Mouse (Mus musculus) hindbrain, embryonic 14.5 days (tissue): Measurements from ENCODE around the gene Hhipl1. TPM values are rescaled to one million over a fixed set of nuclear protein-coding genes. Genes with fewer than 3 reads are reported as not detected.

Experiments
- ATAC-seq: fragments of 200-750 bp; cut with Nextera tagmentation; 2 replicates; pipeline ENCODE4 v1.8.0; 2017; ENCODE audit warnings: moderate number of reproducible peaks, mild to moderate bottlenecking, moderate TSS enrichment, moderate library complexity; ENCODE audit not compliant: low FRiP score
- DNase-seq: peaks from one replicate; pipeline ENCODE4 v3.0.0-alpha.2; 2015; ENCODE audit warnings: low spot score
- H3K27ac ChIP-seq: fragments of 300-500 bp; sonication (generic); 2 replicates; pipeline ENCODE4 v1.5.1; 2014; ENCODE audit warnings: mild to moderate bottlenecking, moderate library complexity
- H3K27me3 ChIP-seq: fragments of 300-500 bp; sonication (generic); 2 replicates; pipeline ENCODE4 v1.6.1; 2014; ENCODE audit warnings: mild to moderate bottlenecking, low read length, mixed read lengths; ENCODE audit not compliant: control insufficient read depth, insufficient read depth
- H3K36me3 ChIP-seq: fragments of 300-500 bp; sonication (generic); replicated peaks from 2 replicates; pipeline ENCODE4 v1.6.1; 2014; ENCODE audit not compliant: control insufficient read depth, insufficient read depth
- H3K4me1 ChIP-seq: fragments of 300-500 bp; sonication (generic); replicated peaks from 2 replicates; pipeline ENCODE4 v1.6.1; 2014; ENCODE audit warnings: antibody characterized with exemption, low read length, mixed read lengths; ENCODE audit not compliant: control insufficient read depth, insufficient read depth
- H3K4me2 ChIP-seq: fragments of 300-500 bp; sonication (generic); replicated peaks from 2 replicates; pipeline ENCODE4 v1.6.1; 2014; ENCODE audit warnings: mild to moderate bottlenecking, moderate library complexity
- H3K4me3 ChIP-seq: fragments of 300-500 bp; sonication (generic); replicated peaks from 2 replicates; pipeline ENCODE4 v1.5.1; 2014; ENCODE audit warnings: mild to moderate bottlenecking, low read length
- H3K9ac ChIP-seq: fragments of 300-500 bp; sonication (generic); 2 replicates; pipeline ENCODE4 v1.6.1; 2014
- H3K9me3 ChIP-seq: fragments of 300-500 bp; sonication (generic); 2 replicates; pipeline ENCODE4 v1.6.1; 2016; ENCODE audit warnings: low read length; ENCODE audit not compliant: control insufficient read depth
- WGBS: fragments of 180-500 bp; shearing (Covaris S2); extraction: QIAGEN DNeasy Blood & Tissue Kit; methylation state at CpG from one replicate; pipeline ENCODE4 v1.1.7; 2014; 5-methylcytosine and 5-hydroxymethylcytosine counted together
- polyA plus RNA-seq: library from polyadenylated mRNA; unstranded; fragments of >200 nt; fragmentation: Nextera tagmentation; extraction: Ambion mirVana; gene quantifications from 2 replicates; pipeline ENCODE4 v1.2.1, GENCODE M21; 2014

Hhipl1 gene
- polyA plus RNA-seq, 1 experiment from 2014 or later: 1.8 TPM

DNA sequence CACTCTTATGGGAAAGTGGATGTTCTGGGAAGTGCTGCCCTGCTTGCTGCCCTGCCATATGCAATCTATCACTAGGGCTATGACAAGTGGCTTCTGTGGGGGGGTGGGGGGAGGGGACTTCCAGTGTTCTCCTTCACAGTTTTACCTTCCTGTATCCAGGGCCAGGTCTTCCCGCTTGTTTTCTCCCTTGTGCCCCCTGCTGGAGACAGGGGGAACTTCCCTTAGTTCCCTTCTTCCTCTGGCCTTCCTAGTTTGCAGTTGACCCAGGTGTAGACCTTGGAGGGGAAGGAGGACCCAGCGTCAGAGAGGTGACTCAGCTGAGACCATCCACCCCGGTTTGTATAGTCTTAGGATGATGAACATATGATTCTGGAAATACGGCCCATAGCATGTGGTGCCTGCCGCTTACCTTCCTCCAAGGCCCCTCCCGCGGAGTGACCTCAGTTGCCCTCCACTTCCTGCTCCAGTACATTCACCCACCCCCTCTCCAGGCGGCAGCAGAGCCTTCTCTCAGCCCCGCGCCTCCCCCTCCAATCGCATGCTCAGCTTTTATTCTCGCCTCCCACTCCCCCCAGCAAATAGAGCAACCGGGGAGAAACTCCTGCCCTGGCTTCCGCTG, 32.6 kb downstream of the Hhipl1 start:
- ATAC-seq: no peak
- H3K9me3 ChIP-seq: no peaks in the 10 kb centered on the region
- no peaks in the 10 kb centered on the region for H3K27me3 ChIP-seq
- H3K27ac ChIP-seq: no peak overlapping the region
- H3K4me1 ChIP-seq: peaks cover 4% of the 10 kb centered on the region; the same call in 1 of the 2 replicates
- WGBS: 32% methylated on average over 14 of the region's 14 CpGs
- H3K9ac ChIP-seq: no peak overlapping the region
- DNase-seq: peak; percentile 65
- H3K4me2 ChIP-seq: no peak overlapping the region
- no peak overlapping the region for H3K4me3 ChIP-seq
- H3K36me3 ChIP-seq: no peaks in the 10 kb centered on the region

DNA sequence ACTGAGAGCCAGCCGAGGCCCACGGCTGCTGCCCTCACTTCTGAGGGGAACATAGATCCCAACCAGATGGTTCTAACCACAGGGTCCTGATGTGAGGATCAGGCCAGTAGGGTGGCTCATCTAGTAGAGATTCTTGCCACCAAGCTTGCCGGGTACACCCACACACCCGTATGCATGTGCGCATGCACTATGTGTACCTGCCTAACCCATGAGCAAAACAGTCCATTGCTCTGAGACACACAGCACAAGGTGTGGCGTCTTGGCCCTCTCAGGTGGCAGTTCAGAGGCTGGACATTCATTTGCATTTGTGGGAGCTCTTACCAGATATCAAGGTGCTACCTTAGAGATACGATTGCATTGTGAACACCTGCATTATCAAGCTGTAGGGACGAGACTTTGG, 42.1 kb downstream of the Hhipl1 start:
- H3K4me1 ChIP-seq: peaks cover 8% of the 10 kb centered on the region; the same call in 1 of the 2 replicates
- H3K27me3 ChIP-seq: peaks cover 13% of the 10 kb centered on the region
- no peak for ATAC-seq
- H3K36me3 ChIP-seq: no peaks in the 10 kb centered on the region
- H3K27ac ChIP-seq: no peak overlapping the region
- no peak overlapping the region for H3K9ac ChIP-seq
- DNase-seq: no peak
- WGBS: 85% methylated on average over 8 of the region's 8 CpGs
- no peak overlapping the region for H3K4me2 ChIP-seq
- H3K9me3 ChIP-seq: no peaks in the 10 kb centered on the region
- no peak overlapping the region for H3K4me3 ChIP-seq

DNA sequence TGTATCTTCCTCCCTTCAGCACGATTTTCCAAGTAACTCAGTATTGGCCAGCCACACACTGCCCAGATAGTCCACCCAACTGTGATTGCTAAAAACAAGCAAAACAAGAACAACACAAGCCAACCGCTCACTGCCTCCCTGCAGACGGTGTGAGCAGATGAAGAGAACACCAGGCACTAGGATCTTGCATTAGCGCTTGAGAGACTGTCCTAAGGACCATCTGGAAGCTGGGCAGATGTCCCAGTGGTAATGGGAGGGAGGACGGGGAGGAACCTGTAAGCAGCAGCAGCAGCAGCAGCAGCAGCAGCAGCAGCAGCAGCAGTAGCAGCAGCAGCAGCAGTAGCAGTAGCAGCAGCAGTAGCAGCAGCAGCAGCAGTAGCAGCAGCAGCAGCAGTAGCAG, 43.0 kb downstream of the Hhipl1 start:
- no peak overlapping the region for H3K4me2 ChIP-seq
- H3K27ac ChIP-seq: no peak overlapping the region
- WGBS: 73% methylated on average over 5 of the region's 5 CpGs
- H3K36me3 ChIP-seq: no peaks in the 10 kb centered on the region
- no peak overlapping the region for H3K4me3 ChIP-seq
- H3K9ac ChIP-seq: no peak overlapping the region
- no peaks in the 10 kb centered on the region for H3K9me3 ChIP-seq
- DNase-seq (no peak), ATAC-seq (no peak)
- peaks cover 8% of the 10 kb centered on the region; the same call in 1 of the 2 replicates for H3K4me1 ChIP-seq
- H3K27me3 ChIP-seq: peaks cover 22% of the 10 kb centered on the region

- Histone ChIP-seq H3K27me3 (peaks cover 22% of the 10 kb centered on the region), H3K4me1 (peaks cover 8% of the 10 kb centered on the region; the same call in 1 of the 2 replicates), H3K27ac (no peak overlapping the region), H3K4me3 (no peak overlapping the region), H3K9me3 (no peaks in the 10 kb centered on the region), H3K9ac (no peak overlapping the region), H3K4me2 (no peak overlapping the region), H3K36me3 (no peaks in the 10 kb centered on the region)
- DNase-seq (no peak), ATAC-seq (no peak)
- WGBS: 88% methylated on average over 10 of the region's 10 CpGs
These were observed 44.9 kb downstream of the Hhipl1 start for GRCm38 (mm10) chr12:108350931-108351330.

DNA sequence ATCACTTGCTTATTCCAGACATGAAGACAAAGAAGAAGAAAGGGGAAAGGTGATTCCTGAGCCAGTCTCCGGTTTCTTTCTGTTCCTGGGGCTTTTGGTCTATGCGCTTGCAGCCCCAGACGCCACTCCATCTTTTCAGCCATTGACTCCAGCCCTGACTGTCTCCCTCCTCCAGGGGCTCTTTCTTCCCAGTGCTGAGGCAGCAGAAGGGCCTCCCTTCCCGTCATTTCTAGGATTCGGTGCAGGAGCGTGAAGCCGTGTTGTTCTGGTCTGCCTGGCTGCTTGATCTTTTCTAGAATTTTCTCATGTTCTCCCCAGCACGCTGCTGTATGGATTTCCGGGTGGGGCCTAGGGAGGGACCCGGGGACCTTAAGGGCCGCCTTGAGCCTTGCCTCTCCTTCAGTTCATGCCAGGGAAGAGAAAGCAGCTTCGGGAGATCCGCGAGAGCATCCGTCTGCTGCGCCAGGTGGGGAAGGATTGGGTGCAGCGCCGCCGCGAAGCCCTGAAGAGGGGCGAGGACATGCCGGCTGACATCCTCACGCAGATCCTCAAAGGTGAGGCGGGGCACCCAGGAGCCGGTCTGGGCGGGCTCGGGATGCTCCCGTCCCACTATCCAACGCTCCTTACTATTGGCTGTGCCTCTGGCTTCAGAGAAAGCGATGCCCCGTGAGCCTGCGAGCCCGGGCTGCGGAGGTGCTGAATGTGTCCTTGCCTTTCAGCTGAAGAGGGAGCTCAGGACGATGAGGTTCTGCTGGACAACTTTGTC, 46.5 kb downstream of the Hhipl1 start:
- Histone ChIP-seq H3K36me3 (no peaks in the 10 kb centered on the region), H3K27ac (no peak overlapping the region), H3K4me1 (peaks cover 8% of the 10 kb centered on the region; the same call in 1 of the 2 replicates), H3K4me2 (peak overlapping the region; percentile 33), H3K27me3 (peaks cover 22% of the 10 kb centered on the region), H3K9ac (peak overlapping the region; percentile 1; the same call in 1 of the 2 replicates), H3K9me3 (no peaks in the 10 kb centered on the region), H3K4me3 (peak overlapping the region; percentile 6; the same call in 1 of the 2 replicates)
- 10% methylated on average over 35 of the region's 35 CpGs for WGBS
- DNase-seq (no peak), ATAC-seq (no peak)

DNA sequence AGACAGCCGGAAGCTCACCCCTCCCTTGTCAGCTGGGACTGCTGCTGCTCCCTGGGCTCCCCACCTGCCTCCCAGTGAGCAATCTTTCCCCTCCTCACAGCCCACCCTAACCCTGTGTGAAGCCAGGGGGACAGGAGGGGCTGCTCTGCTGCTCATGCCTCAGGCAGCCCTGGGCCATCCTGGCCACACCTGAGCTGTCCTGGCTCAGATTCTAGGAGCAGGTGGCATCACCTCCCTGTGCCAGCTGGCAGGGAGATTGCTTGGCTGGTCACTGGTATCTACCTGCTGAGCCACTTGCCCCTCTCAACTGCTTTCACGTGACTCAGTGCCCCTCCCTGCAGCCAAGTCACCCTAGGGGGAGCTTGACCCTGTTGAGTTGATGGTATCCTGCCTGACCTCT, 48.2 kb downstream of the Hhipl1 start:
- Histone ChIP-seq H3K27me3 (peaks cover 22% of the 10 kb centered on the region), H3K27ac (no peak overlapping the region), H3K4me2 (no peak overlapping the region), H3K36me3 (no peaks in the 10 kb centered on the region), H3K4me1 (peaks cover 8% of the 10 kb centered on the region; the same call in 1 of the 2 replicates), H3K9me3 (no peaks in the 10 kb centered on the region), H3K4me3 (no peak overlapping the region), H3K9ac (no peak overlapping the region)
- ATAC-seq (no peak), DNase-seq (no peak)
- WGBS: 66% methylated on average over 2 of the region's 2 CpGs

- no peaks in the 10 kb centered on the region for H3K36me3 ChIP-seq
- 86% methylated on average over 1 of the region's 1 CpGs for WGBS
- DNase-seq: no peak
- H3K27ac ChIP-seq: no peak overlapping the region
- ATAC-seq: no peak
- no peak overlapping the region for H3K9ac ChIP-seq
- H3K4me2 ChIP-seq: no peak overlapping the region
- no peak overlapping the region for H3K4me3 ChIP-seq
- peaks cover 22% of the 10 kb centered on the region for H3K27me3 ChIP-seq
- H3K4me1 ChIP-seq: peaks cover 8% of the 10 kb centered on the region; the same call in 1 of the 2 replicates
- no peaks in the 10 kb centered on the region for H3K9me3 ChIP-seq
These were observed 49.2 kb downstream of the Hhipl1 start for GRCm38 (mm10) chr12:108355271-108355670.

GRCm38 (mm10) chr12:108355986-108356385, 49.9 kb downstream of the Hhipl1 start:
- no peak for ATAC-seq
- Histone ChIP-seq H3K4me1 (peaks cover 8% of the 10 kb centered on the region; the same call in 1 of the 2 replicates), H3K4me3 (no peak overlapping the region), H3K27me3 (peaks cover 22% of the 10 kb centered on the region), H3K36me3 (no peaks in the 10 kb centered on the region), H3K9ac (no peak overlapping the region), H3K4me2 (no peak overlapping the region), H3K9me3 (no peaks in the 10 kb centered on the region), H3K27ac (no peak overlapping the region)
- no peak for DNase-seq

- Histone ChIP-seq H3K4me3 (no peak overlapping the region), H3K9me3 (no peaks in the 10 kb centered on the region), H3K4me2 (no peak overlapping the region), H3K27ac (no peak overlapping the region), H3K4me1 (0 out of 2 replicates have a peak, but pooled peaks cover 4% of the 10 kb centered on the region), H3K36me3 (no peaks in the 10 kb centered on the region), H3K9ac (no peak overlapping the region), H3K27me3 (no peaks in the 10 kb centered on the region)
- WGBS: 3% methylated on average over 5 of the region's 5 CpGs
- ATAC-seq (peak; percentile 84), DNase-seq (peak; percentile 93)
These were observed 57.7 kb downstream of the Hhipl1 start for GRCm38 (mm10) chr12:108363796-108364195.
